Mouse (Mus musculus): ENCODE results near the gene Upk3bl. TPM values are rescaled to one million over a fixed set of nuclear protein-coding genes. Genes with fewer than 3 reads are reported as not detected.

The Upk3bl gene
- total and polyA plus RNA-seq, 3 experiments, result not detected

DNA sequence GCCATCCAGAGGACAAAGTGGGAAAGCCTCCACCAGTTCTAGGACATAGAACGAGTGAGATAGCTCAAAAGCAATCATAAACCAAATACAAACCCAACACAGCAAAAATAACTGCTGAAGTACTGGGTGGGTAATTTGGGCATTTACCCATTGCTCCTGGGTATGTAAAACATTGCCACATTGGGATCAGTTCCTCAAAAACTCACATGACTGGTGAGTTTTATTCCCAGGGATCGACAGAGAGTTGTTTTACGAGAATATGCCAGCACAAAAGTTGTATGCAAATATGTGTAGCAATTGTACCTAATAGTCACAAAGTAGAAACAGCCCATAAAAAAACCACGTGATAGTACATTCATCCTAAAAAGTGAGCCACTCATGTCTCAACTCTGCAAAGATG is 19.4 kb upstream of the Upk3bl start:
- DNase-seq (ENCODE audit: extremely low read depth), result no peak
- no peak overlapping the region for H3K4me2 ChIP-seq (ENCODE audit: insufficient read depth, low read depth, poor library complexity, severe bottlenecking)
- H3K4me3 ChIP-seq (replicated peaks in 1 of 3; ENCODE audit: low read depth in 2 of 3, low read length in 2 of 3, poor library complexity in 1 of 3), result no peak overlapping the region
- H3K9me3 ChIP-seq (replicated peaks; ENCODE audit: low read length), result peaks cover 24% of the 10 kb centered on the region
- H3K9ac ChIP-seq (ENCODE audit: insufficient read depth, low read depth), result no peak overlapping the region
- peaks cover 29 to 42% of the 10 kb centered on the region in 2 experiments for H3K36me3 ChIP-seq (replicated peaks in 1 of 2; ENCODE audit: control insufficient read depth in 1 of 2, insufficient read depth in 1 of 2, low read length in 1 of 2)
- in situ Hi-C loops (cut with MboI; ENCODE audit: low pct_ligation_motif_present, low pct_unique_long_range_greater_than_20kb, low sequenced_read_pairs), result no loop called here
- H3K27me3 ChIP-seq (replicated peaks), result no peaks in the 10 kb centered on the region
- H3K4me1 ChIP-seq (ENCODE audit: control insufficient read depth in 1 of 2, insufficient read depth in 2 of 2), result peaks cover 9 to 47% of the 10 kb centered on the region in 2 experiments
- H3K27ac ChIP-seq (ENCODE audit: insufficient read depth, low read depth), result no peak overlapping the region
- H3K79me2 ChIP-seq (replicated peaks; ENCODE audit: control insufficient read depth, extremely low read depth, insufficient read depth, poor library complexity, severe bottlenecking), result no peaks in the 10 kb centered on the region
- dilution Hi-C loops (cut with MboI; ENCODE audit: extremely low pct_ligation_motif_present, extremely low pct_unique_long_range_greater_than_20kb, low sequenced_read_pairs), result no loop called here
- TF ChIP-seq BHLHE40 (IDR thresholded peaks at IDR 0.05; ENCODE audit: low read depth, low read length) (peak; percentile 84), ZC3H11A (IDR thresholded peaks at IDR 0.05; ENCODE audit: low read depth, low read length) (no peak), RCOR1 (conservative IDR thresholded peaks at IDR 0.05; ENCODE audit: low read depth, low read length) (no peak), ZMIZ1 (IDR thresholded peaks at IDR 0.05; ENCODE audit: low read depth, low read length) (no peak), EP300 (IDR thresholded peaks at IDR 0.05; ENCODE audit: low read length) (peak; percentile 36; the same call in 1 of the 2 replicates), ETS1 (conservative IDR thresholded peaks at IDR 0.05; ENCODE audit: low read depth, low read length) (no peak)

GRCm38 (mm10) chr5:136035285-136035684 is 19.0 kb upstream of the Upk3bl start:
- Histone ChIP-seq H3K79me2 (replicated peaks; ENCODE audit: control insufficient read depth, extremely low read depth, insufficient read depth, poor library complexity, severe bottlenecking) (no peaks in the 10 kb centered on the region), H3K36me3 (replicated peaks in 1 of 2; ENCODE audit: control insufficient read depth in 1 of 2, insufficient read depth in 1 of 2, low read length in 1 of 2) (peaks cover 25 to 38% of the 10 kb centered on the region in 2 experiments), H3K27me3 (replicated peaks) (no peaks in the 10 kb centered on the region), H3K4me3 (replicated peaks in 1 of 3; ENCODE audit: low read depth in 2 of 3, low read length in 2 of 3, poor library complexity in 1 of 3) (no peak overlapping the region), H3K4me1 (ENCODE audit: control insufficient read depth in 1 of 2, insufficient read depth in 2 of 2) (peaks cover 12 to 47% of the 10 kb centered on the region in 2 experiments), H3K27ac (ENCODE audit: insufficient read depth, low read depth) (no peak overlapping the region), H3K9ac (ENCODE audit: insufficient read depth, low read depth) (no peak overlapping the region), H3K4me2 (ENCODE audit: insufficient read depth, low read depth, poor library complexity, severe bottlenecking) (no peak overlapping the region), H3K9me3 (replicated peaks; ENCODE audit: low read length) (peaks cover 26% of the 10 kb centered on the region)
- TF ChIP-seq NELFE (IDR thresholded peaks at IDR 0.05; ENCODE audit: low read depth, low read length) (no peak), TBP (conservative IDR thresholded peaks at IDR 0.05; ENCODE audit: low read depth, low read length) (no peak), ZMIZ1 (IDR thresholded peaks at IDR 0.05; ENCODE audit: low read depth, low read length) (no peak), MXI1 (IDR thresholded peaks at IDR 0.05; ENCODE audit: low read depth, low read length) (no peak), POLR2A (IDR thresholded peaks at IDR 0.05; ENCODE audit: low read depth, low read length) (no peak), RCOR1 (conservative IDR thresholded peaks at IDR 0.05; ENCODE audit: low read depth, low read length) (no peak), ZNF384 (IDR thresholded peaks at IDR 0.05; ENCODE audit: low read depth, low read length) (no peak)
- in situ Hi-C loops (cut with MboI; ENCODE audit: low pct_ligation_motif_present, low pct_unique_long_range_greater_than_20kb, low sequenced_read_pairs) (no loop called here), dilution Hi-C loops (cut with MboI; ENCODE audit: extremely low pct_ligation_motif_present, extremely low pct_unique_long_range_greater_than_20kb, low sequenced_read_pairs) (no loop called here)
- no peak for DNase-seq (ENCODE audit: extremely low read depth)

DNA sequence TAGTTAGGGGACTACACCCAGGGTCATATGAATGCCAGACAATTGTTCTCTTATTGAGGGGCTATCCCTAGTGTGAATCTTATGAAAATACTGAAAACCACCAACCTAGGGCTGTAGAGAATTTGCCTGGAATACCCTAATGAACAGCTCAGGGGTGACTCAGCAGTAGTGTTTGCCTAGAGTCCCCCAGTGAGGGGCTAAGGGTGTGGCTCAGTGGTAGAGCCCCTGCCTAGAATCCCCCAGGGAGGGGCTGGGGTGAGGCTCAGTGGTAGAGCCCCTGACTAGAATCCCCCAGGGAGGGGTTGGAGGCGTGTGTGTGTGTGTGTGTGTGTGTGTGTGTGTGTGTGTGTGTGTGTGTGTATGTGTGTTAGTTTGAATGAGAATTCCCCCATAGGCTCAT is 17.6 kb upstream of the Upk3bl start:
- no peak overlapping the region for H3K9ac ChIP-seq (ENCODE audit: insufficient read depth, low read depth)
- H3K9me3 ChIP-seq (replicated peaks; ENCODE audit: low read length), result peaks cover 26% of the 10 kb centered on the region
- peaks cover 14 to 24% of the 10 kb centered on the region in 2 experiments for H3K36me3 ChIP-seq (replicated peaks in 1 of 2; ENCODE audit: control insufficient read depth in 1 of 2, insufficient read depth in 1 of 2, low read length in 1 of 2)
- no peaks in the 10 kb centered on the region for H3K27me3 ChIP-seq (replicated peaks)
- H3K4me3 ChIP-seq (replicated peaks in 1 of 3; ENCODE audit: low read depth in 2 of 3, low read length in 2 of 3, poor library complexity in 1 of 3), result no peak overlapping the region
- DNase-seq (ENCODE audit: extremely low read depth), result peak; percentile 78
- in situ Hi-C loops (cut with MboI; ENCODE audit: low pct_ligation_motif_present, low pct_unique_long_range_greater_than_20kb, low sequenced_read_pairs), result no loop called here
- H3K27ac ChIP-seq (ENCODE audit: insufficient read depth, low read depth), result no peak overlapping the region
- H3K79me2 ChIP-seq (replicated peaks; ENCODE audit: control insufficient read depth, extremely low read depth, insufficient read depth, poor library complexity, severe bottlenecking), result no peaks in the 10 kb centered on the region
- H3K4me2 ChIP-seq (ENCODE audit: insufficient read depth, low read depth, poor library complexity, severe bottlenecking), result no peak overlapping the region
- dilution Hi-C loops (cut with MboI; ENCODE audit: extremely low pct_ligation_motif_present, extremely low pct_unique_long_range_greater_than_20kb, low sequenced_read_pairs), result no loop called here
- peaks cover 21 to 61% of the 10 kb centered on the region in 2 experiments for H3K4me1 ChIP-seq (ENCODE audit: control insufficient read depth in 1 of 2, insufficient read depth in 2 of 2)
- no peak for TF ChIP-seq CTCF (conservative IDR thresholded peaks at IDR 0.05 in 1 of 2, IDR thresholded peaks at IDR 0.05 in 1 of 2; ENCODE audit: low read depth in 2 of 2, low read length in 2 of 2)
- no peak for TF ChIP-seq TCF12 (IDR thresholded peaks at IDR 0.05; ENCODE audit: low read depth, low read length)
- TF ChIP-seq EP300 (IDR thresholded peaks at IDR 0.05; ENCODE audit: low read length), result no peak
- TF ChIP-seq USF2 (conservative IDR thresholded peaks at IDR 0.05; ENCODE audit: low read depth, low read length), result no peak
- no peak for TF ChIP-seq NELFE (IDR thresholded peaks at IDR 0.05; ENCODE audit: low read depth, low read length)
- TF ChIP-seq JUN (IDR thresholded peaks at IDR 0.05; ENCODE audit: insufficient read depth, low read depth, low read length), result no peak
- no peak for TF ChIP-seq JUND (conservative IDR thresholded peaks at IDR 0.05; ENCODE audit: low read depth, low read length)
- no peak for TF ChIP-seq TBP (conservative IDR thresholded peaks at IDR 0.05; ENCODE audit: low read depth, low read length)
- 0 out of 2 replicates have a peak, but pooled peaks have one; percentile 25 for TF ChIP-seq MAFK (IDR thresholded peaks at IDR 0.05; ENCODE audit: insufficient replicate concordance, low read length)
- no peak for TF ChIP-seq RCOR1 (conservative IDR thresholded peaks at IDR 0.05; ENCODE audit: low read depth, low read length)
- TF ChIP-seq CHD2 (IDR thresholded peaks at IDR 0.05; ENCODE audit: low read length), result no peak
- TF ChIP-seq MYC (IDR thresholded peaks at IDR 0.05; ENCODE audit: low read depth, low read length), result no peak
- TF ChIP-seq POLR2AphosphoS2 (IDR thresholded peaks at IDR 0.05; ENCODE audit: low read depth, low read length), result no peak
- 0 out of 2 replicates have a peak, but pooled peaks have one; percentile 9 for TF ChIP-seq KAT2A (IDR thresholded peaks at IDR 0.05; ENCODE audit: insufficient replicate concordance, low read length)
- no peak for TF ChIP-seq SMC3 (IDR thresholded peaks at IDR 0.05; ENCODE audit: low read depth, low read length)
- TF ChIP-seq NRF1 (IDR thresholded peaks at IDR 0.05; ENCODE audit: low read depth, low read length), result no peak
- peak; percentile 60 for TF ChIP-seq ETS1 (conservative IDR thresholded peaks at IDR 0.05; ENCODE audit: low read depth, low read length)
- no peak for TF ChIP-seq MAZ (IDR thresholded peaks at IDR 0.05; ENCODE audit: low read depth, low read length)
- TF ChIP-seq ZKSCAN1 (IDR thresholded peaks at IDR 0.05; ENCODE audit: borderline replicate concordance, low read depth, low read length), result no peak
- no peak for TF ChIP-seq RAD21 (IDR thresholded peaks at IDR 0.05; ENCODE audit: low read depth, low read length)

Data from CH12.LX (cell line).